In genomic region chr17:36058362-36058761, GRCm38 (mm10) we compare ENCODE assay signal across 13 mouse cellular contexts. TPM values are rescaled to one million over a fixed set of nuclear protein-coding genes. Genes with fewer than 3 reads are reported as not detected.
DNase-seq lines count a peak whose midpoint lies in the region; ATAC-seq and TF ChIP-seq lines count a peak whose summit lies in the region.
"Not testable (repeated sequence)": the region's sequence is repeated elsewhere in the genome, so short reads cannot be mapped to it uniquely, and the experiment has no call there.
"Had no signal": no experiment of that assay in that cellular context is flagged by ENCODE, and none has a peak within 500 bp of the region (broad histone marks: within the 10 kb centered on the region; RNA-seq: fewer than 3 reads in every experiment).

Gene Gm11127 (minus strand): TSS chr17:36058371.

- TF ChIP-seq CTCF in intestine, postnatal 0 days (IDR thresholded peaks at IDR 0.05; ENCODE audit: low read depth); small intestine, adult 2 months (IDR thresholded peaks at IDR 0.05; ENCODE audit: extremely low read depth, insufficient read length, insufficient replicate concordance, low read depth, low read length): not testable (repeated sequence)

- not testable (repeated sequence) for H3K9ac ChIP-seq in intestine, postnatal 0 days (ENCODE audit: low read depth, low read length)

- not testable (repeated sequence) for H3K4me3 ChIP-seq in intestine, postnatal 0 days (ENCODE audit: low read depth, low read length)
- peak within 1 kb of the TSS; percentile 69 for H3K4me3 ChIP-seq in small intestine, adult 2 months (ENCODE audit: low read depth, low read length)

- H3K36me3 ChIP-seq in intestine, postnatal 0 days (ENCODE audit: control insufficient read depth, insufficient read depth); small intestine, adult 2 months (ENCODE audit: control insufficient read depth, insufficient read depth, low read length): not testable (repeated sequence)

- peak; percentile 28 for DNase-seq in heart, adult 11 months
- DNase-seq in kidney, adult 8-10 months = peak; percentile 62 to 64
- peak; percentile 33 to 52 for DNase-seq in kidney, postnatal 36 days
- DNase-seq in testis, postnatal 10 days (ENCODE audit: low spot score) = peak; percentile 2

- ATAC-seq in intestine, postnatal 0 days = peak; percentile 98

- 40% methylated on average over 1 of the region's 1 CpGs for WGBS in intestine, postnatal 0 days
- 16% methylated on average over 1 of the region's 1 CpGs for WGBS in small intestine, adult 2 months

- H3K4me1 ChIP-seq in intestine, postnatal 0 days (replicated peaks; ENCODE audit: control insufficient read depth, insufficient read depth, low read length); small intestine, adult 2 months (ENCODE audit: control insufficient read depth, insufficient read depth, insufficient read length, low read length): not testable (repeated sequence)

- peak within 1 kb of the TSS; percentile 56 for H3K4me2 ChIP-seq in intestine, postnatal 0 days (replicated peaks; ENCODE audit: low read depth)

- TF ChIP-seq POLR2A in small intestine, adult 2 months (IDR thresholded peaks at IDR 0.05; ENCODE audit: low read depth, low read length) = not testable (repeated sequence)

- H3K9me3 ChIP-seq in intestine, postnatal 0 days (ENCODE audit: control insufficient read depth) = not testable (repeated sequence)

- not testable (repeated sequence) for H3K27me3 ChIP-seq in intestine, postnatal 0 days (replicated peaks; ENCODE audit: control insufficient read depth, insufficient read depth, low read length); small intestine, adult 2 months (ENCODE audit: control insufficient read depth, insufficient read depth, low read length)

- not testable (repeated sequence) for H3K27ac ChIP-seq in intestine, postnatal 0 days (ENCODE audit: low read depth, low read length)
- peak within 1 kb of the TSS; percentile 91 for H3K27ac ChIP-seq in small intestine, adult 2 months (ENCODE audit: insufficient read depth, low read depth, low read length)

RNA-seq across cellular contexts. Expression of gene Gm11127, which starts in this region (rescaled TPM):
- polyA plus RNA-seq in intestine, postnatal 0 days (2015; fragmentation: Nextera tagmentation; extraction: Ambion mirVana) = 84.2 and 86.5 TPM in 2 replicates
- 70.6 and 179 TPM in 2 replicates for polyA plus RNA-seq in small intestine, adult 2 months (2012; rRNA removed)
- polyA plus RNA-seq: brain, embryonic 14.5 days; embryonic facial prominence, embryonic 12.5 days; forebrain, embryonic 11.5 days; forebrain, embryonic 15.5 days; heart, embryonic 10.5 days; heart, embryonic 14.5 days; hindbrain, embryonic 12.5 days had no signal

Comparison
In these comparisons a context has a peak if more than half of its experiments do, and no peak if none do; other contexts are left out.
1. DNase-seq: peak in every context shown above with its lines; median percentile 63 in kidney, adult 8-10 months; 42 in kidney, postnatal 36 days; 28 in heart, adult 11 months; 2 in testis, postnatal 10 days.